Mouse (Mus musculus) ES-Bruce4 (cell line): ENCODE data around the gene Fam131c.

ENCODE experiments used
- CTCF ChIP-seq: IDR thresholded peaks from one replicate; pipeline ENCODE4 v1.8.1; 2011; ENCODE audit warnings: low read depth, low read length
- EP300 ChIP-seq: IDR thresholded peaks from 2 replicates; pipeline ENCODE4 v1.6.1; 2011; ENCODE audit warnings: low read depth, low read length; ENCODE audit not compliant: insufficient read depth
- POLR2A ChIP-seq: IDR thresholded peaks from one replicate; pipeline ENCODE4 v1.8.1; 2011; ENCODE audit warnings: low read length; ENCODE audit not compliant: insufficient read depth

GRCm38 (mm10) chr4:141389366-141390150 is 21.5 kb downstream of the Fam131c start:
- TF ChIP-seq EP300: no peak
- no peak for TF ChIP-seq CTCF
- no peak for TF ChIP-seq POLR2A
